Mouse (Mus musculus) lung, postnatal 0 days (tissue): ENCODE data around the gene Nagk.

Experiments used
- CTCF ChIP-seq: IDR thresholded peaks from 2 replicates; pipeline ENCODE4 v1.5.1; 2016; ENCODE audit warnings: antibody characterized with exemption, mild to moderate bottlenecking
- EP300 ChIP-seq: IDR thresholded peaks from 2 replicates; pipeline ENCODE4 v1.6.1; 2016; ENCODE audit warnings: antibody characterized with exemption, mild to moderate bottlenecking, control low read depth

DNA sequence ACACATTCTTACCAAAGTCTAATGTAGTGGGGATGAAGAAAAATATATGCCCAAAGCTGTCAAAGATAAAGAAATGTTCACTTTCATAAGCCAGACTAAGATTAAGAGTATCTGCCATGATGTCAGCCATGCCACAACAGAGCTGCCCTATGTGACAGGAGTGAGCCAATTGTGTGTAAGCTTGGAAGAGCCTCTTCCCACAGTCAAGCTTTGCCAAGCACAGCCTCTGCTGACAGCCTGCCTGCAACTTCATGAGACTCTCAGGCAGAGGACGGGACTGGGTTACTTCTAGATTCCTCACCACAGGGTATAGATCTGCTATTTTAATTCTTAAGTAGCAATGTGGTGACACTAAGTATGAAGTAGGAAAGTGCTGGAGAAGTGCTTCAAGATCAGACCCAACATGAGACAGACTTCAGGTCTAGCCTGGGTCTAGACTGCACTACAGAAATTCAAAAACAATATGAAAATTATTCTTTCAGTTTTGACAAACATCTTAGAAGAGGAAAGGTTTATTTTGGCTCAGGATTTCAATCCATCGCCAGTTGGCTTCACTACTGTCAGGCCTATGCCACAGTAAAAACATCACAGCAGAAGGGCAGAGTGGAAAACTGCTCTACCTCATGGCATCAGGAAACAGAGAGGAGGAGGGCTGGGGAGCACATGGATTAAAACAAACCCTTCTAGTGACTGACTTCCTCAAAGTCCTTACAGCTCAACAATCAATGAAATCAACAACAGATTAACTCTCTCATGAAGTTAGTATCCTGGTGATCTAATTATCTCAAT, 26.1 kb downstream of the Nagk start:
- TF ChIP-seq CTCF (no peak), EP300 (no peak)
